Mouse (Mus musculus) small intestine, adult 2 months (tissue): ENCODE measurements around the gene Ralgapb.

Experiments
- CTCF ChIP-seq: fragments of 200-500 bp; IDR thresholded peaks from 2 replicates; pipeline ENCODE4 v1.5.1; 2012; ENCODE audit warnings: low read depth, mild to moderate bottlenecking, control low read depth, inconsistent platforms, low read length, moderate library complexity, mixed read lengths; ENCODE audit not compliant: insufficient replicate concordance, insufficient read length; ENCODE audit errors: extremely low read depth
- POLR2A ChIP-seq: fragments of 200-500 bp; IDR thresholded peaks from 2 replicates; pipeline ENCODE4 v1.6.1; 2012; ENCODE audit warnings: low read depth, mild to moderate bottlenecking, control low read depth, inconsistent platforms, low read length, moderate library complexity

GRCm38 (mm10) chr2:158402915-158403314 is 6.7 kb upstream of the Ralgapb start:
- no peak for TF ChIP-seq CTCF
- TF ChIP-seq POLR2A, result no peak
